Mouse (Mus musculus) brain, embryonic 14.5 days (tissue): ENCODE results near the gene Morn4. TPM values are rescaled to one million over a fixed set of nuclear protein-coding genes. Genes with fewer than 3 reads are reported as not detected.

Source experiments
- DNase-seq: peaks from one replicate; pipeline ENCODE4 v3.0.0-alpha.2; 2011; ENCODE audit warnings: low read depth
- CTCF ChIP-seq: fragments of 200-500 bp; IDR thresholded peaks from 2 replicates; pipeline ENCODE4 v1.5.1; 2012; ENCODE audit warnings: inconsistent platforms, mild to moderate bottlenecking, moderate library complexity, borderline replicate concordance; ENCODE audit not compliant: insufficient read depth, insufficient read length; ENCODE audit errors: extremely low read depth
- POLR2A ChIP-seq: fragments of 200-500 bp; IDR thresholded peaks from 2 replicates; pipeline ENCODE4 v1.6.1; 2012; ENCODE audit warnings: mild to moderate bottlenecking, inconsistent platforms, borderline replicate concordance; ENCODE audit not compliant: poor library complexity, insufficient read depth, insufficient read length, severe bottlenecking; ENCODE audit errors: extremely low read depth
- polyA plus RNA-seq: library from polyadenylated mRNA; depleted of rRNA; stranded (reverse); fragments of >200 nt; gene quantifications from 2 replicates; pipeline ENCODE4 v1.2.3, GENCODE M21; 2012; rRNA removed

Gene Morn4
- polyA plus RNA-seq, 1 experiment, result 128 TPM

DNA sequence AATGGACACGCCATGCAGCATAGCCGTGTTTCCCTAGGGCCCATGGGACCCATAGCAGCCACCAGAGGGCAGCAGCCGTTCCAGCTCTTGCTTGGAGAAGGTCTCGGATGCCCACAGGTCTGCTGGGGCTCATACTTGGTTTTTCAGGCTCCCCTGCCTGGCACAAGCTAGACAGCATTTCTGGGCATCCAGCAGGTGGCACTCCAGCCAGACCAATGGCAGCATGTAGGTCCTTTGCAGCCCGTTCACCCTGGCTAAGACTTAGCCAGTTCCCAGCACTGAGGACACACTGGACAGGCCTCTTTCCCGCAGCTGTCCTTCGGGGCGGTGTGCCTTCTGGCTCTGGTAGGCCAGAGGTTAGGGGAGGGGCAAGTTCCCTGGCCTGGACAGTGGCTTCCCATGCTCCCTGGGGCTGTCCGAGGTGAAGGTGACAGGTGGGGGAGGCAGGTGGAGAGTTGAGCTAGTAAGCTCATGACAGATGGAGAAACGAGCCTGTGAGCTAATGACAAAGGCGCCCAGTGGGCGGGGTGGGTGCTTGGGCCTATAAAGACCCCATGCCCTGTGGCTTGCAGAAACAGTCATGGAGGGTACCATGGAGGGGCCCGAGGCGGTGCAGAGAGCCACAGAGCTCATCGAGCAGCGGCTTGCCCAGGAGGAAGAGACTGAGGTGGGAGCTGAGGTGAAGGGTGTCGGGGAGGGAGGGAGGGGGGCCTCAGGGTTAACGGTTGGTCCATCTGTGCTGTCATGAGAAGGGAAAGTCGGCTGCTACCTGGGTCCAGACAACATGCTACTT is 50.5 kb downstream of the Morn4 start, which contains the start of gene Ankrd2:
Gene Ankrd2 (plus strand): TSS at position 545 of the 793 bp plus-strand sequence.
- DNase-seq, result peak; percentile 93
- TF ChIP-seq POLR2A, result no peak
- peak; percentile 81 for TF ChIP-seq CTCF

DNA sequence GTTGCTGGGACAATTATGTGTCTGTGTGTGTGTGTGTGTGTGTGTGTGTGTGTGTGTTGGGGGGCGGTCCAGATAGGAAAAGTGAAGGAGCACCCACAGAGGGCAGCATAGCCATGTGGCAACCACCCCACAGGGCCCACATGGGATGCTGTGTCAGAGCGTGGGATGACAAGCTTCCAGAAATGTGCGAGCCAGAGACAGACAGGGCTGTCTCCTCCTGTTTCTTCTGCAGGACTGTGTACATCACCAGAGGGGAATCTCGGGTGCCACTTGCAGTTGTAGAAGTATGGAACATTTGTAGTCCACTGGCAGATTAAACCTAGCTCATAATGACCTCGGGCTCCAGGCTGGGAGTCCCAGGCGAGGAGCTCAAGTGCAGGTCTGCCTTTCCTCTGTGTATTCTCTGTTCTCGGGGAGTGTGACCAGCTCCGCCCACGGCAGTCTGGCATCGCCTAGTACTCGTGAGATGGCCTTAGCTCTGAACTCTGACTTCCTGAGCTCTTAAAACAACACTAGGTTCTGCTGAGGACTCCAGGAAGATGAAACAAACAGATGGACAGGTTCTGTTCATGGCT is 51.2 kb downstream of the Morn4 start:
- DNase-seq, result no peak
- TF ChIP-seq POLR2A, result no peak
- no peak for TF ChIP-seq CTCF

- no peak for TF ChIP-seq CTCF
- no peak for DNase-seq
These were observed 51.9 kb downstream of the Morn4 start for GRCm38 (mm10) chr19:42034146-42034775.

DNA sequence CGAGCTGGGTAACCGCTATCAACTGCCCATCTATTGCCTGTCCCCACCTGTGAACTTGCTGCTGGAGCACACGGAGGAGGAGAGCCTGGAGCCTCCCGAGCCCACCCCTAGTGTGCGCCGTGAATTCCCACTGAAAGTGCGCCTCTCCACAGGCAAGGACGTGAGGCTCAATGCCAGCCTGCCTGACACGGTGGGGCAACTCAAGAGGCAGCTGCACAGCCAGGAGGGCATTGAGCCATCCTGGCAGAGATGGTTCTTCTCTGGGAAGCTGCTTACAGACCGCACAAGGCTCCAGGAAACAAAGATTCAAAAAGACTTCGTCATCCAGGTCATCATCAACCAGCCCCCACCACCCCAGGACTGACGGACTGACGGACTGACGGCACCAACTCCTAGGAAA is 52.5 kb downstream of the Morn4 start:
- DNase-seq, result peak; percentile 15
- TF ChIP-seq CTCF (no peak), POLR2A (no peak)

GRCm38 (mm10) chr19:42031112-42031511 is 55.0 kb downstream of the Morn4 start:
- no peak for DNase-seq
- TF ChIP-seq POLR2A (no peak), CTCF (no peak)

GRCm38 (mm10) chr19:42026158-42026557 is 60.0 kb downstream of the Morn4 start:
- DNase-seq, result peak; percentile 77
- TF ChIP-seq CTCF, result peak; percentile 96
- TF ChIP-seq POLR2A, result no peak

Other genes with a start within 250 kb of the Morn4 start
- 14.6 and 16.5 TPM in 2 replicates for gene Frat2, start 238.2 kb downstream of the Morn4 start, polyA plus RNA-seq
- 14.7 and 17.1 TPM in 2 replicates for gene Rrp12, start 190.2 kb downstream of the Morn4 start, polyA plus RNA-seq
- 420 and 445 TPM in 2 replicates for gene Pgam1, start 174.4 kb downstream of the Morn4 start, polyA plus RNA-seq
- gene Exosc1, start 152.9 kb downstream of the Morn4 start, polyA plus RNA-seq, result 30.5 and 31.5 TPM in 2 replicates
- gene Zdhhc16, start 152.9 kb downstream of the Morn4 start, polyA plus RNA-seq, result 85.1 and 121 TPM in 2 replicates
- gene Mms19, start 105.2 kb downstream of the Morn4 start, polyA plus RNA-seq, result 66.3 and 88.7 TPM in 2 replicates
- gene Ubtd1, start 104.6 kb downstream of the Morn4 start, polyA plus RNA-seq, result 20.0 and 20.9 TPM in 2 replicates
- gene Ankrd2, start 50.4 kb downstream of the Morn4 start, polyA plus RNA-seq, result 0.34 and 0.38 TPM in 2 replicates
- gene Hoga1, start 40.7 kb downstream of the Morn4 start, polyA plus RNA-seq, result 1.2 and 1.7 TPM in 2 replicates
- 0.09 and 0.29 TPM in 2 replicates for gene 4933411K16Rik, start 34.1 kb downstream of the Morn4 start, polyA plus RNA-seq
- 41.3 and 44.6 TPM in 2 replicates for gene Pi4k2a, start 4.1 kb upstream of the Morn4 start, polyA plus RNA-seq
- 4.5 and 5.4 TPM in 2 replicates for gene Avpi1, start 42.7 kb upstream of the Morn4 start, polyA plus RNA-seq
- 15.2 and 16.7 TPM in 2 replicates for gene Marveld1, start 61.0 kb upstream of the Morn4 start, polyA plus RNA-seq
- 104 and 141 TPM in 2 replicates for gene Zfyve27, start 77.6 kb upstream of the Morn4 start, polyA plus RNA-seq
- 4.5 and 4.6 TPM in 2 replicates for gene Sfrp5, start 115.9 kb upstream of the Morn4 start, polyA plus RNA-seq
- 20.5 and 33.7 TPM in 2 replicates for gene Golga7b, start 161.2 kb upstream of the Morn4 start, polyA plus RNA-seq